Mouse (Mus musculus) G1E (cell line): ENCODE results near the gene 2410137M14Rik. TPM values are rescaled to one million over a fixed set of nuclear protein-coding genes. Genes with fewer than 3 reads are reported as not detected.

Experiments
- ATAC-seq: 2 replicates; pipeline ENCODE4 v1.8.0; 2016; ENCODE audit warnings: mild to moderate bottlenecking; ENCODE audit not compliant: insufficient number of reproducible peaks, poor library complexity, low FRiP score, severe bottlenecking; ENCODE audit errors: extremely low read depth
- DNase-seq: peaks from one replicate; pipeline ENCODE4 v3.0.0; 2012; ENCODE audit warnings: low spot score
- H3K27me3 ChIP-seq: 2 replicates; pipeline ENCODE4 v1.6.1; 2012; ENCODE audit warnings: mild to moderate bottlenecking, low read length, inconsistent platforms; ENCODE audit not compliant: insufficient read depth
- H3K36me3 ChIP-seq: replicated peaks from 2 replicates; pipeline ENCODE3; 2012; ENCODE audit warnings: mild to moderate bottlenecking, inconsistent platforms
- H3K4me1 ChIP-seq: 2 replicates; pipeline ENCODE4 v1.6.1; 2012; ENCODE audit warnings: low read depth, low read length, inconsistent platforms, mixed read lengths; ENCODE audit not compliant: insufficient read depth
- H3K4me3 ChIP-seq: 2 replicates; pipeline ENCODE4 v1.5.1; 2012; ENCODE audit warnings: low read depth, mild to moderate bottlenecking, inconsistent platforms, low read length, moderate library complexity, mixed read lengths
- H3K9me3 ChIP-seq: replicated peaks from 2 replicates; pipeline ENCODE4 v1.6.1; 2012; ENCODE audit warnings: inconsistent platforms
- CTCF ChIP-seq: IDR thresholded peaks from 2 replicates; pipeline ENCODE4 v1.5.1; 2012; ENCODE audit warnings: low read depth, low read length, inconsistent platforms, mixed read lengths
- GATA1 ChIP-seq: IDR thresholded peaks from 2 replicates; pipeline ENCODE4 v1.6.1; 2012; ENCODE audit warnings: borderline replicate concordance, low read length, inconsistent platforms, mixed read lengths
- GATA2 ChIP-seq: IDR thresholded peaks from 2 replicates; pipeline ENCODE4 v1.6.1; 2012; ENCODE audit warnings: low read depth, low read length, inconsistent platforms, borderline replicate concordance
- POLR2AphosphoS5 ChIP-seq: IDR thresholded peaks from 2 replicates; pipeline ENCODE4 v1.6.1; 2012; ENCODE audit warnings: low read depth, low read length, inconsistent platforms; ENCODE audit not compliant: insufficient replicate concordance
- TAL1 ChIP-seq: conservative IDR thresholded peaks from 2 replicates; pipeline ENCODE4 v1.6.1; 2012; ENCODE audit warnings: low read depth, low read length, inconsistent platforms, mixed read lengths
- polyA plus RNA-seq: library from polyadenylated mRNA; stranded (reverse); fragments of >175 nt; gene quantifications from 2 replicates; pipeline ENCODE4 v1.2.3, GENCODE M21; 2012
- total RNA-seq, 2 experiments: library from RNA; stranded (forward) in 1 of 2; stranded (reverse) in 1 of 2; fragments of 200-1000 nt in 1 of 2; fragments of >200 nt in 1 of 2; fragmentation: Nextera tagmentation in 1 of 2; gene quantifications; 2 replicates each; pipeline ENCODE4 v1.2.3; 2014 to 2017

The 2410137M14Rik gene
- total and polyA plus RNA-seq, 3 experiments, result 0.16 TPM; not detected in 2

DNA sequence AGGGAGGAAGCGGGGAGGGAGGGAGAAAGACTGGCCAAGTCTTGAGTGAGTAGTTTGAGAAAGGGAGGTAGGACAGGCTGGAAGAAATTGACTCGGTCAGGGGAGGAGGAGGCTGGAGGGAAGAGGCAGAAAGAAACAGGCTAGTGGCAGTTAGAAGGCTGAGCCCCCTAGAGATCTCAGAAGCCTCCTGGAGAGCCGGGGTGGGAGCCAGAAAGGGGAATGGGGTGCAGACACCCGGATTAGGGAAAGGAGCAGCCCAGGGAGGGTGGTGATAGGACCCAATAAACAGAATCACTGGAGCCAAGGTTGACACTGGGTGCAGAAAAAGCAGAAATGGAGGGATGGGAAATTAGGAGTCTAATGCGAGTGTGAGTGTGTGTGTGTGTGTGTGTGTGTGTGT lies 37.3 kb downstream of the 2410137M14Rik start:
- Histone ChIP-seq H3K9me3 (peaks cover 7% of the 10 kb centered on the region), H3K36me3 (peaks cover 20% of the 10 kb centered on the region), H3K27me3 (peaks cover 20% of the 10 kb centered on the region), H3K4me3 (no peak overlapping the region), H3K4me1 (peaks cover 3% of the 10 kb centered on the region; the same call in 1 of the 2 replicates)
- no peak for DNase-seq
- no peak for ATAC-seq
- TF ChIP-seq CTCF, result no peak
- TF ChIP-seq GATA1, result no peak
- TF ChIP-seq GATA2, result no peak
- TF ChIP-seq POLR2AphosphoS5, result no peak
- TF ChIP-seq TAL1, result no peak

DNA sequence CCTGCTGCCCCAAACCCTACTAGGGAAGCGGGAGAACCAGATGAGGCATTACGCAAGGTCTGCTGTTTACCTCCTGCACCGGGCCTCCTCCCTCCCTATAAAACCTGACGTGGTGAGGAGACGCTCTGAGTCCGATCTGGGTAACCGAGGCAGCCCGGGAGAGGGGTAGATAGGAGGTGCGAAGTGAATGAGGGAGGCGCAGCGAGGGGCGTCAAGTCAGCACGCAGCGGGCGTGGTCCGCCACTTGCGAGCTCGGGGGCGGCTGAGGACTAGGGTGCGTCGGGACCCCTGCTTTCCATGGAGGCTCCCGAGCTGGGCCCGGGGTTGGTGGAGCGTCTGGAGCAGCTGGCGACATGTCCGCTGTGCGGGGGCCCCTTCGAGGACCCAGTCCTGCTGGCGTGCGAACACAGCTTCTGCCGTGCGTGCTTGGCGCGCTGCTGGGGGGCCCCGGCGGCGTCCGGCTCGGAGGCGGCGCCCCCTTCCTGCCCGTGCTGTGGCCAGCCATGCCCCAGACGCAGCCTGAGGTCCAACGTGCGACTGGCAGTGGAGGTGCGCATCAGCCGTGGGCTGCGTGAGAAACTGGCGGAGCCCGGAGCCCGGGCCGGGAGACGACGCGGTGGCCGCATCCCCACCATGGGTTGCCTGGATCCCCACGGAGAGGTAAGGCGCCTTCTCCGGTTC lies 38.1 kb downstream of the 2410137M14Rik start, which contains the start of gene Rnf39:
Gene Rnf39 (plus strand): TSS at position 128 of the 681 bp plus-strand sequence.
- no peak for DNase-seq
- ATAC-seq, result no peak
- peaks cover 7% of the 10 kb centered on the region for H3K9me3 ChIP-seq
- TF ChIP-seq POLR2AphosphoS5 (no peak), GATA2 (no peak), TAL1 (no peak), CTCF (no peak), GATA1 (no peak)
- H3K4me1 ChIP-seq, result peaks cover 3% of the 10 kb centered on the region; the same call in 1 of the 2 replicates
- H3K27me3 ChIP-seq, result peaks cover 22% of the 10 kb centered on the region
- peaks cover 12% of the 10 kb centered on the region for H3K36me3 ChIP-seq
- H3K4me3 ChIP-seq, result no peak within 1 kb of the TSS

DNA sequence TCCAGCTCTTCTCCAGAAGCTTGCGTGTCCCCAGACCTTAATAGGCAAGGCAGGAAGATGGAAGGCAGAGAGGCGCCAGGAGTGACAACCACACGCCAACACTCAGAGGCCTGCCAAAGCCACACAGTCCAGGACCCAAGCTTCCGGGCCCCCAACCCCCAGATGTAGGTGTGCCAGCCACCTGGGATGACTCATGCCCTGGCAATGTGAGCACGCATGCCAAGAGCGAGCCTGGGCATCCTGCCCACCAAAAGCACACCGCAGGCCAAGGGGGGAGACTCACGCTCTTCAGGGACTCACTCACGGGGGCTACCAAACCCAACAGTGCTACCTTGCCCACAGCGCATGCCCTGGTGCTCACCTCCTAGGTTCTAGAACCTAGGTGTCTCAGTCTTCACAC lies 38.6 kb downstream of the 2410137M14Rik start:
- H3K36me3 ChIP-seq, result peaks cover 7% of the 10 kb centered on the region
- no peak for ATAC-seq
- peaks cover 3% of the 10 kb centered on the region; the same call in 1 of the 2 replicates for H3K4me1 ChIP-seq
- no peak overlapping the region for H3K4me3 ChIP-seq
- DNase-seq, result no peak
- H3K27me3 ChIP-seq, result peaks cover 22% of the 10 kb centered on the region
- TF ChIP-seq GATA2 (no peak), TAL1 (no peak), CTCF (no peak), POLR2AphosphoS5 (no peak), GATA1 (no peak)
- peaks cover 6% of the 10 kb centered on the region for H3K9me3 ChIP-seq

DNA sequence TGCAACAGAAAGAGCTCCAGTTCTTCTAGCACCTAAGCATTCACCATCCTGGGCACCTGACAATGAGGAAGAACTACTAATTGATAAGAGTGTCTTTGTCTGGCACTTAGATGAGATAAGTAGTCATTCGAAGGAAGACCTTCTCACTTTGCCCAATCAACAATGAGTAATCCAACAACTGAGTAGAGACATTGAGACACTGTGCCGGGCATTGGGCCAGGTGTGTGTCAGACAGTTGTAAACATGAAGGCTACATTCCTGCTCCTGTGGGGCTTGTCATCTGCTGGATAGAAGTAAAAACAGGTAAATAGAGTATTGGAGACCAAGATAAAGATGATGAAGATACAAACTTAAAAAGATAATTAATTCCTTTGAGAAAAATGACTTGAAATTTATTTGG lies 43.0 kb downstream of the 2410137M14Rik start:
- no peak for DNase-seq
- Histone ChIP-seq H3K9me3 (no peaks in the 10 kb centered on the region), H3K4me3 (no peak overlapping the region), H3K36me3 (no peaks in the 10 kb centered on the region), H3K4me1 (0 out of 2 replicates have a peak, but pooled peaks cover 3% of the 10 kb centered on the region), H3K27me3 (peaks cover 26% of the 10 kb centered on the region)
- TF ChIP-seq GATA2 (no peak), CTCF (no peak), GATA1 (no peak), POLR2AphosphoS5 (no peak), TAL1 (no peak)
- ATAC-seq, result no peak

DNA sequence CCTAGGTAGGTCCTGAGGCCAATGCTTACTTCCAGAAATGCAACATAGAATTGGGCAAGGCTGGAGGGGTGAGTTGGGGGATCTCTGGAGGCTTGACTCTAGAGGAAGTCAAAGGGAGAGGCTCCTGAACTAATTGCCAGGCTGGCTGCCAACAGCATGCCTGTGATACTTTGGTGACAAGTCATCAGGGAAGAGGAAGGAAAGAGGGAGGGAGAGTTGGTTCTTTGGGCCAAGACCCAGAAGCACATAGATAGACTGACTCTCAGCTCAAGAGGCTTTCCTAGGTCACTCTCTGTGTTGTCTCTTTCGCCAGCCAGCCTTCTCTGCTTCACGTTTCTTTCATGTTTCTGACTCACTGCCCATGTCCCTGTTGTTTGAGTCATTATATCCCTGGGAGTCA lies 49.2 kb downstream of the 2410137M14Rik start:
- ATAC-seq (no peak), DNase-seq (no peak)
- H3K4me3 ChIP-seq, result no peak overlapping the region
- no peaks in the 10 kb centered on the region for H3K36me3 ChIP-seq
- H3K9me3 ChIP-seq, result no peaks in the 10 kb centered on the region
- H3K4me1 ChIP-seq, result no peaks in the 10 kb centered on the region
- TF ChIP-seq POLR2AphosphoS5, result no peak
- no peak for TF ChIP-seq GATA2
- no peak for TF ChIP-seq CTCF
- no peak for TF ChIP-seq TAL1
- TF ChIP-seq GATA1, result no peak
- H3K27me3 ChIP-seq, result peaks cover 6% of the 10 kb centered on the region

DNA sequence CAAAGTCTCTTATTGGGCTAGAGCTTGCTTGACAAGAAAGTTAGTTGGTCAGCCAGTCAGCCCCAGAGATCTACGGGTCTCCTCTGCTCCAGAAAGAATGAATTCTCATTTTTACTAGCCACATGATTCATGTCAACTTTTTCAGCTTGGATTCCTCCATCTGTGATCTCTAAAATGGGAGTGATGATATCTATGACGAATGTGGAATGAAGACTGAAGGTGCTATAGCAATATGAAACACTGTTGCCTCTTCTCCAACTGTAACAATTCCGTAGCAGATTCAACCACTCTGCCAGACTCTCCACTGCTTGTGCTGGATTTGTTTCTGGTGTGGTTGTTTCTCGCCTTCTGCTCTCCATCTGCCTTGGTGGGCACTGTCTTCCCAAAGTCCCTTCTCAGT lies 49.9 kb downstream of the 2410137M14Rik start:
- ATAC-seq, result no peak
- Histone ChIP-seq H3K27me3 (peaks cover 3% of the 10 kb centered on the region), H3K36me3 (no peaks in the 10 kb centered on the region), H3K9me3 (no peaks in the 10 kb centered on the region), H3K4me1 (no peaks in the 10 kb centered on the region), H3K4me3 (no peak overlapping the region)
- DNase-seq, result no peak
- TF ChIP-seq CTCF, result no peak
- TF ChIP-seq GATA1, result no peak
- TF ChIP-seq GATA2, result no peak
